ENCODE assay signal across 33 mouse cellular contexts in genomic region chr4:137432700-137433550, GRCm38 (mm10). TPM values are rescaled to one million over a fixed set of nuclear protein-coding genes. Genes with fewer than 3 reads are reported as not detected.
DNase-seq lines count a peak whose midpoint lies in the region; ATAC-seq and TF ChIP-seq lines count a peak whose summit lies in the region.
"Not testable (repeated sequence)": the region's sequence is repeated elsewhere in the genome, so short reads cannot be mapped to it uniquely, and the experiment has no call there.
"Had no signal": no experiment of that assay in that cellular context is flagged by ENCODE, and none has a peak within 500 bp of the region (broad histone marks: within the 10 kb centered on the region; RNA-seq: fewer than 3 reads in every experiment).

No protein-coding gene starts in this region.

- not testable (repeated sequence) for H3K36me3 ChIP-seq in heart, embryonic 13.5 days; intestine, embryonic 15.5 days; liver, embryonic 12.5 days; liver, postnatal 0 days (replicated peaks; ENCODE audit: insufficient read depth, low read length); stomach, embryonic 15.5 days

- H3K27me3 ChIP-seq in heart, embryonic 13.5 days (replicated peaks); intestine, embryonic 15.5 days (replicated peaks); liver, embryonic 12.5 days (replicated peaks); liver, postnatal 0 days (ENCODE audit: insufficient read depth, low read length); stomach, embryonic 15.5 days (replicated peaks): not testable (repeated sequence)

- not testable (repeated sequence) for ATAC-seq in heart, embryonic 13.5 days (ENCODE audit: extremely low read depth, insufficient number of reproducible peaks, low FRiP score, low TSS enrichment)
- ATAC-seq in intestine, embryonic 15.5 days, result peak; percentile 41; the same call in 1 of the 2 replicates
- peak; percentile 39; the same call in 1 of the 2 replicates for ATAC-seq in liver, embryonic 12.5 days
- peak; percentile 85 for ATAC-seq in liver, postnatal 0 days
- ATAC-seq in stomach, embryonic 15.5 days (ENCODE audit: insufficient read depth, low FRiP score, low read depth), result peak; percentile 65; the same call in 1 of the 2 replicates

- H3K9ac ChIP-seq in heart, embryonic 13.5 days; intestine, embryonic 15.5 days; liver, embryonic 12.5 days; liver, postnatal 0 days (replicated peaks); stomach, embryonic 15.5 days: not testable (repeated sequence)

- DNase-seq in 416B (ENCODE audit: low read depth), result peak; percentile 92
- peak; percentile 46 for DNase-seq in gastrocnemius, adult 2 months
- not testable (repeated sequence) for DNase-seq in liver, postnatal 0 days

- TF ChIP-seq EP300 in liver, postnatal 0 days (IDR thresholded peaks at IDR 0.05; ENCODE audit: low read depth), result not testable (repeated sequence)

- H3K9me3 ChIP-seq in heart, embryonic 13.5 days; intestine, embryonic 15.5 days; liver, embryonic 12.5 days (replicated peaks); liver, postnatal 0 days (ENCODE audit: low read length); stomach, embryonic 15.5 days: not testable (repeated sequence)

- not testable (repeated sequence) for H3K4me3 ChIP-seq in gastrocnemius, adult 2 months; heart, embryonic 13.5 days; intestine, embryonic 15.5 days (replicated peaks); liver, embryonic 12.5 days; liver, postnatal 0 days (ENCODE audit: low read depth, low read length); stomach, embryonic 15.5 days (replicated peaks)

- 43% methylated on average over 10 of the region's 10 CpGs for WGBS in heart, embryonic 13.5 days
- 67% methylated on average over 10 of the region's 10 CpGs for WGBS in intestine, embryonic 15.5 days
- WGBS in liver, embryonic 12.5 days (ENCODE audit: insufficient replicate concordance), result 61% methylated on average over 10 of the region's 10 CpGs
- 46% methylated on average over 10 of the region's 10 CpGs for WGBS in liver, postnatal 0 days (ENCODE audit: insufficient replicate concordance)
- 59% methylated on average over 10 of the region's 10 CpGs for WGBS in stomach, embryonic 15.5 days

- intact Hi-C loops in gastrocnemius, adult 2 months (cut with DNase I), result not testable (repeated sequence)

- not testable (repeated sequence) for TF ChIP-seq CTCF in gastrocnemius, adult 2 months (IDR thresholded peaks at IDR 0.05); liver, postnatal 0 days (IDR thresholded peaks at IDR 0.05; ENCODE audit: low read depth)

- peak overlapping the region; percentile 87 for H3K27ac ChIP-seq in gastrocnemius, adult 2 months
- peak overlapping the region; percentile 51 for H3K27ac ChIP-seq in heart, embryonic 13.5 days (replicated peaks)
- not testable (repeated sequence) for H3K27ac ChIP-seq in intestine, embryonic 15.5 days; liver, embryonic 12.5 days
- peak overlapping the region; percentile 63 for H3K27ac ChIP-seq in liver, postnatal 0 days (ENCODE audit: low read depth)
- H3K27ac ChIP-seq in stomach, embryonic 15.5 days, result peak overlapping the region; percentile 63

- H3K4me1 ChIP-seq in heart, embryonic 13.5 days; intestine, embryonic 15.5 days (replicated peaks); liver, postnatal 0 days (ENCODE audit: insufficient read depth); stomach, embryonic 15.5 days: not testable (repeated sequence)
- H3K4me1 ChIP-seq in liver, embryonic 12.5 days, result peaks cover 14% of the 10 kb centered on the region

- not testable (repeated sequence) for H3K4me2 ChIP-seq in heart, embryonic 13.5 days; intestine, embryonic 15.5 days (replicated peaks); liver, embryonic 12.5 days; liver, postnatal 0 days (ENCODE audit: low read depth, low read length); stomach, embryonic 15.5 days

RNA-seq across cellular contexts. Expression of gene Cela3b, which starts 2.6 kb away (rescaled TPM):
- total RNA-seq in gastrocnemius, adult 2 months (2021), result not detected
- polyA plus RNA-seq in heart, embryonic 13.5 days (2015; fragmentation: Nextera tagmentation; extraction: Ambion mirVana), result 0.22 TPM in 1 of 2 replicates, not detected in the other
- 74.8 and 281 TPM in 2 replicates for polyA plus RNA-seq in intestine, embryonic 15.5 days (2015; fragmentation: Nextera tagmentation; extraction: Ambion mirVana)
- polyA plus RNA-seq in liver, embryonic 12.5 days (2016; fragmentation: Nextera tagmentation; extraction: Ambion mirVana), result not detected in 2 replicates
- polyA plus RNA-seq in liver, postnatal 0 days (2015; fragmentation: Nextera tagmentation; extraction: Ambion mirVana), result 0.42 and 6.5 TPM in 2 replicates
- polyA plus RNA-seq in stomach, embryonic 15.5 days (2015; fragmentation: Nextera tagmentation; extraction: Ambion mirVana), result 232 and 273 TPM in 2 replicates
- total RNA-seq: adrenal gland, postnatal 14 days; G1E; gastrocnemius, postnatal 36 days; heart, adult 2 months; heart, postnatal 25 days; layer of hippocampus, adult 8-10 months; layer of hippocampus, postnatal 25 days; left cerebral cortex, adult 8-10 months; left cerebral cortex, postnatal 36 days; megakaryocyte, adult 5-6 weeks had no signal
- polyA plus RNA-seq: embryonic facial prominence, embryonic 12.5 days; forebrain, embryonic 10.5 days; forebrain, embryonic 15.5 days; frontal cortex, adult 2 months; G1E; heart, adult 2 months; hindbrain, embryonic 11.5 days; hindbrain, embryonic 16.5 days; kidney, postnatal 0 days; lung, embryonic 14.5 days; midbrain, embryonic 11.5 days; midbrain, embryonic 16.5 days; neural tube, embryonic 12.5 days; urinary bladder, adult 2 months had no signal

RNA-seq across cellular contexts. Expression of gene 1700013G24Rik, which starts 20.2 kb away (rescaled TPM):
- total RNA-seq in gastrocnemius, adult 2 months (2021), result not detected
- not detected in 2 replicates for polyA plus RNA-seq in heart, embryonic 13.5 days (2015; fragmentation: Nextera tagmentation; extraction: Ambion mirVana)
- not detected in 2 replicates for polyA plus RNA-seq in intestine, embryonic 15.5 days (2015; fragmentation: Nextera tagmentation; extraction: Ambion mirVana)
- not detected in 2 replicates for polyA plus RNA-seq in liver, embryonic 12.5 days (2016; fragmentation: Nextera tagmentation; extraction: Ambion mirVana)
- polyA plus RNA-seq in liver, postnatal 0 days (2015; fragmentation: Nextera tagmentation; extraction: Ambion mirVana), result not detected in 2 replicates
- polyA plus RNA-seq in stomach, embryonic 15.5 days (2015; fragmentation: Nextera tagmentation; extraction: Ambion mirVana), result not detected in 2 replicates
- total RNA-seq: adrenal gland, postnatal 14 days; gastrocnemius, adult 18-20 months; gastrocnemius, postnatal 36 days; heart, adult 2 months; heart, postnatal 25 days; layer of hippocampus, adult 8-10 months; layer of hippocampus, postnatal 25 days; left cerebral cortex, adult 8-10 months; left cerebral cortex, postnatal 36 days; megakaryocyte, adult 5-6 weeks had no signal
- polyA plus RNA-seq: embryonic facial prominence, embryonic 12.5 days; forebrain, embryonic 10.5 days; forebrain, embryonic 15.5 days; frontal cortex, adult 2 months; G1E; hindbrain, embryonic 11.5 days; hindbrain, embryonic 16.5 days; intestine, embryonic 14.5 days; kidney, postnatal 0 days; limb, embryonic 13.5 days; lung, embryonic 14.5 days; midbrain, embryonic 11.5 days; midbrain, embryonic 16.5 days; neural tube, embryonic 12.5 days; spleen, adult 2 months; urinary bladder, adult 2 months had no signal

RNA-seq across cellular contexts. Expression of gene Cela3a, which starts 23.3 kb away (rescaled TPM):
- not detected for total RNA-seq in gastrocnemius, adult 2 months (2021)
- not detected in 2 replicates for polyA plus RNA-seq in heart, embryonic 13.5 days (2015; fragmentation: Nextera tagmentation; extraction: Ambion mirVana)
- polyA plus RNA-seq in intestine, embryonic 15.5 days (2015; fragmentation: Nextera tagmentation; extraction: Ambion mirVana), result not detected in 2 replicates
- polyA plus RNA-seq in liver, embryonic 12.5 days (2016; fragmentation: Nextera tagmentation; extraction: Ambion mirVana), result not detected in 2 replicates
- polyA plus RNA-seq in liver, postnatal 0 days (2015; fragmentation: Nextera tagmentation; extraction: Ambion mirVana), result not detected in 2 replicates
- polyA plus RNA-seq in stomach, embryonic 15.5 days (2015; fragmentation: Nextera tagmentation; extraction: Ambion mirVana), result 0.26 and 0.36 TPM in 2 replicates
- total RNA-seq: adrenal gland, postnatal 14 days; G1E; gastrocnemius, adult 18-20 months; gastrocnemius, postnatal 36 days; heart, adult 2 months; heart, postnatal 25 days; layer of hippocampus, adult 8-10 months; layer of hippocampus, postnatal 25 days; left cerebral cortex, adult 8-10 months; left cerebral cortex, postnatal 36 days; megakaryocyte, adult 5-6 weeks had no signal
- polyA plus RNA-seq: embryonic facial prominence, embryonic 12.5 days; forebrain, embryonic 10.5 days; forebrain, embryonic 15.5 days; frontal cortex, adult 2 months; G1E; heart, adult 2 months; hindbrain, embryonic 11.5 days; hindbrain, embryonic 16.5 days; intestine, embryonic 14.5 days; kidney, postnatal 0 days; limb, embryonic 13.5 days; lung, embryonic 14.5 days; midbrain, embryonic 11.5 days; midbrain, embryonic 16.5 days; neural tube, embryonic 12.5 days; urinary bladder, adult 2 months had no signal

RNA-seq across cellular contexts. Expression of gene Hspg2, which starts 35.6 kb away (rescaled TPM):
- total RNA-seq in gastrocnemius, adult 2 months (2021), result 10 to 100 TPM; 55.2 to 77.5 TPM
- 48.9 and 50.0 TPM in 2 replicates for polyA plus RNA-seq in heart, embryonic 13.5 days (2015; fragmentation: Nextera tagmentation; extraction: Ambion mirVana)
- 20.9 and 23.0 TPM in 2 replicates for polyA plus RNA-seq in intestine, embryonic 15.5 days (2015; fragmentation: Nextera tagmentation; extraction: Ambion mirVana)
- polyA plus RNA-seq in liver, embryonic 12.5 days (2016; fragmentation: Nextera tagmentation; extraction: Ambion mirVana), result 6.4 and 7.3 TPM in 2 replicates
- 5.1 TPM in 2 replicates for polyA plus RNA-seq in liver, postnatal 0 days (2015; fragmentation: Nextera tagmentation; extraction: Ambion mirVana)
- 28.5 and 28.9 TPM in 2 replicates for polyA plus RNA-seq in stomach, embryonic 15.5 days (2015; fragmentation: Nextera tagmentation; extraction: Ambion mirVana)
- polyA plus RNA-seq: G1E had no signal

Comparison
In these comparisons a context has a peak if more than half of its experiments do, and no peak if none do; other contexts are left out.
1. RNA of gene Cela3b, which starts 2.6 kb away (polyA plus RNA-seq): 232 to 273 TPM in stomach, embryonic 15.5 days and 74.8 to 281 TPM in intestine, embryonic 15.5 days; 0.42 to 6.5 TPM in liver, postnatal 0 days, not detected in liver, embryonic 12.5 days and 0.22 TPM in heart, embryonic 13.5 days; every median in the first group is over 10 times any median in the second.